Mouse (Mus musculus) forebrain, embryonic 15.5 days (tissue): Measurements from ENCODE around the gene Sptssb. TPM values are rescaled to one million over a fixed set of nuclear protein-coding genes. Genes with fewer than 3 reads are reported as not detected.
A peak's percentile ranks its signal among the peaks of the same experiment; 100 is the strongest.

Experiments used
- ATAC-seq: fragments of 200-750 bp; cut with Nextera tagmentation; replicated peaks from 2 replicates; pipeline ENCODE4 v1.8.0; 2017; ENCODE audit warnings: mild to moderate bottlenecking, moderate TSS enrichment, moderate library complexity
- H3K27ac ChIP-seq: fragments of 300-500 bp; sonication (generic); replicated peaks from 2 replicates; pipeline ENCODE4 v1.5.1; 2015; ENCODE audit warnings: mild to moderate bottlenecking, inconsistent platforms
- H3K27me3 ChIP-seq: fragments of 300-500 bp; sonication (generic); 2 replicates; pipeline ENCODE4 v1.6.1; 2015; ENCODE audit warnings: inconsistent platforms
- H3K36me3 ChIP-seq: fragments of 300-500 bp; sonication (generic); 2 replicates; pipeline ENCODE4 v1.6.1; 2015; ENCODE audit warnings: mild to moderate bottlenecking, inconsistent platforms
- H3K4me1 ChIP-seq: fragments of 300-500 bp; sonication (generic); 2 replicates; pipeline ENCODE4 v1.6.1; 2015; ENCODE audit warnings: inconsistent platforms
- H3K4me2 ChIP-seq: fragments of 300-500 bp; sonication (generic); replicated peaks from 2 replicates; pipeline ENCODE4 v1.6.1; 2015; ENCODE audit warnings: mild to moderate bottlenecking, inconsistent platforms
- H3K4me3 ChIP-seq: fragments of 300-500 bp; sonication (generic); 2 replicates; pipeline ENCODE4 v1.5.1; 2015; ENCODE audit warnings: mild to moderate bottlenecking, inconsistent platforms
- H3K9ac ChIP-seq: fragments of 300-500 bp; sonication (generic); replicated peaks from 2 replicates; pipeline ENCODE4 v1.6.1; 2015; ENCODE audit warnings: mild to moderate bottlenecking, inconsistent platforms
- H3K9me3 ChIP-seq: fragments of 300-500 bp; sonication (generic); 2 replicates; pipeline ENCODE4 v1.6.1; 2016; ENCODE audit warnings: inconsistent platforms
- WGBS: fragments of 180-500 bp; shearing (Covaris S2); methylation state at CpG from one replicate; pipeline ENCODE4 v1.1.7; 2015; ENCODE audit warnings: mixed read lengths; 5-methylcytosine and 5-hydroxymethylcytosine counted together
- polyA plus RNA-seq: library from polyadenylated mRNA; unstranded; fragments of >200 nt; fragmentation: Nextera tagmentation; extraction: Ambion mirVana; gene quantifications from 2 replicates; pipeline ENCODE4 v1.2.1, GENCODE M21; 2015

The Sptssb gene
- polyA plus RNA-seq, 1 experiment from 2014 or later: 0.29 TPM

GRCm38 (mm10) chr3:69883710-69884109 lies 24.0 kb upstream of the Sptssb start:
- H3K9ac ChIP-seq: no peak overlapping the region
- H3K9me3 ChIP-seq: no peaks in the 10 kb centered on the region
- ATAC-seq: no peak
- H3K4me2 ChIP-seq: no peak overlapping the region
- no peaks in the 10 kb centered on the region for H3K27me3 ChIP-seq
- H3K36me3 ChIP-seq: no peaks in the 10 kb centered on the region
- H3K27ac ChIP-seq: no peak overlapping the region
- H3K4me1 ChIP-seq: no peaks in the 10 kb centered on the region
- WGBS: 66% methylated on average over 1 of the region's 1 CpGs
- no peak overlapping the region for H3K4me3 ChIP-seq

DNA sequence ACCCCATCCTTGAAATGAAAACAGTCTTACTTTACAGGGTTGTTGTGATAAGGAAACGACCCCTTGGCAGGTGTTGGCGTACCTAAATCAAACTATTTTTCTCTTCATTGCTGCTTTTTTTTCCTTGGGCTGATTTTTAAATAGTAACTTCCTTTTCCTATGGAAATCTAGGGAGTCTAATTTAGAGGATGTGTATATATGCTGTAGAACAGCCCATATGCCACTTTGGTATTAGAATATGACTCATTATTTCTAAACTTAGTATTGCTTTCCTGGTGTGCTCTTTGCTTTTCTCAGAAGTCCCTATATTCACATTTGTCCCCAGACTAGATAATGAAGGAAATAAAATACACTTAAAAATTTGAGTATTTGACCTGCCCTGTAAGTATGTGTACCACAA lies 17.8 kb upstream of the Sptssb start:
- H3K9me3 ChIP-seq: no peaks in the 10 kb centered on the region
- no peak for ATAC-seq
- H3K4me2 ChIP-seq: no peak overlapping the region
- no peak overlapping the region for H3K27ac ChIP-seq
- H3K9ac ChIP-seq: no peak overlapping the region
- WGBS: 84% methylated on average over 2 of the region's 2 CpGs
- no peaks in the 10 kb centered on the region for H3K4me1 ChIP-seq
- H3K4me3 ChIP-seq: no peak overlapping the region
- no peaks in the 10 kb centered on the region for H3K27me3 ChIP-seq
- no peaks in the 10 kb centered on the region for H3K36me3 ChIP-seq

DNA sequence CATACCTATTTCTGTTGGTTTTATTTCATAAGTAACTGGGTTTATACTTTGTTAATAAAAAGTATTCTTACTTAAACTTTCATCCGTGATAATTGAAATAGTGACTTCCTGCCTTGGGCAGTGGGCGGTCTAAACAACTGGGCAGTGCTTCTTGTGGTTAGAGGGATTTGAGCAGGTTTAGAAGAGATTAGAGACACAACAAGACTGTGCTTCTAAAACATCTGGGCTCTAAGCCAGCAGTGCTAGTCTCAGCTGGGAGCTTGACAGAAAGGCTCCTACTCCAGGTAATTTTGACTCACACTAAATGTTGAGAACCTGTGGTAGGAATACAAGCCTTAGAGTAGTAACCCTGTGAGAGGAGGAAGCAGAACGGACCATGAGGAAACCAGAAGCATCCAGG lies 15.0 kb upstream of the Sptssb start:
- WGBS: 86% methylated on average over 3 of the region's 3 CpGs

DNA sequence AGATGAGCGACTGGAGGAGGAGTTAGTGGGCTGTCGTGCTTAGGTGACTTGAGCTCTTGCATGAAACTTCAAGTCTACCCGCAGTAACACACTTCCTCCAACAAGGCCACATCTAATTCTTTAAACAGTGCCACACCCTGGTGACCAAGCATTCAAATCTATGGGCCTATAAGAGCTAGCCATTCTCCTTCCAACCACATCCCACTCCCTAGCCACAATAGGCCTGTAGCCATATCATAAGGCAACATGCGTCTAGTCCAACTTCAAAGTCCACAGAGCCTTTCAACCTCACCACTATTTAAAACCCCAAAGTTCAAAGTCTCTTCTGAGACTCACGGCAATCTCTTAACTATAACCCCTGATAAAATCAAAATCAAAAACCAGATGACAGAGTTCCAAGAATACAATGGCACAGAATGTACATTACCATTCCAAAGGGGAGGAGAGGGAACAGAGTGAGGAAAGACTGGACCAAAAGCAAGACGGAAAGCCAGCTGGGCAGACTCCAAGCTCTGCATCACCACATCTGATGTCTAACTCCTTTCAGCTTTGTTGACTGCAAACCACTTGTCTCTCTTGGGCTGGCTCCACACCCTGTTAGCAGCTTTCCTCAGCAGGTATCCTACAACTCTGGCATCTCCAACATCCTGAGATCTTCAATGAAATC lies 13.1 kb upstream of the Sptssb start:
- no peak overlapping the region for H3K4me3 ChIP-seq
- no peaks in the 10 kb centered on the region for H3K9me3 ChIP-seq
- no peak overlapping the region for H3K27ac ChIP-seq
- ATAC-seq: no peak
- no peaks in the 10 kb centered on the region for H3K27me3 ChIP-seq
- no peak overlapping the region for H3K4me2 ChIP-seq
- H3K36me3 ChIP-seq: no peaks in the 10 kb centered on the region
- H3K9ac ChIP-seq: no peak overlapping the region
- WGBS: 81% methylated on average over 6 of the region's 6 CpGs
- no peaks in the 10 kb centered on the region for H3K4me1 ChIP-seq

More for the DNA sequence above, 15.0 kb upstream of the Sptssb start:
- no peaks in the 10 kb centered on the region for H3K9me3 ChIP-seq
- ATAC-seq: no peak
- no peak overlapping the region for H3K4me2 ChIP-seq
- H3K27ac ChIP-seq: no peak overlapping the region
- H3K27me3 ChIP-seq: no peaks in the 10 kb centered on the region
- H3K4me3 ChIP-seq: no peak overlapping the region
- H3K4me1 ChIP-seq: no peaks in the 10 kb centered on the region
- H3K9ac ChIP-seq: no peak overlapping the region
- H3K36me3 ChIP-seq: no peaks in the 10 kb centered on the region

DNA sequence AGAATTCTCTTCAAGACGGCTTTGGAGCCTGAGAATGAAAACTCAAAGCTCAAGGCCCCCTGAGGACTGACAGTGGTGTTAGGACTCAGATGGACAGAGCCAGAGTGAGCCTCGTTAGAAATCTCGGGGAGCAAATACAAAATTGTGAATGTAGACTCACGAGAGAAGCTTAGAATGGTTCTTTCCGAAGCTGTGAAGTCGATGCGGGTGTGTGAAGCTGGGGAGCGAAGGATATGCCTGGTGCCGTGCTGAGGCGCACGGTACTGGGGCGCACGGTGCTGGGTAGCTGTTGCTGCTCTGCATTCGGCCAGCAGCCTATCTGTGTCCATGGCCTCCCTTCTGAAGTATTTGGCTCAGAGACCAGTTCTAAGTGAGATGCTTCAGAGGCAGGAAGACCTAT lies 11.4 kb upstream of the Sptssb start:
- WGBS: 83% methylated on average over 14 of the region's 14 CpGs
- no peaks in the 10 kb centered on the region for H3K9me3 ChIP-seq
- H3K36me3 ChIP-seq: no peaks in the 10 kb centered on the region
- H3K27ac ChIP-seq: no peak overlapping the region
- no peak overlapping the region for H3K4me3 ChIP-seq
- no peaks in the 10 kb centered on the region for H3K4me1 ChIP-seq
- no peak overlapping the region for H3K9ac ChIP-seq
- H3K4me2 ChIP-seq: no peak overlapping the region
- no peaks in the 10 kb centered on the region for H3K27me3 ChIP-seq
- ATAC-seq: no peak

DNA sequence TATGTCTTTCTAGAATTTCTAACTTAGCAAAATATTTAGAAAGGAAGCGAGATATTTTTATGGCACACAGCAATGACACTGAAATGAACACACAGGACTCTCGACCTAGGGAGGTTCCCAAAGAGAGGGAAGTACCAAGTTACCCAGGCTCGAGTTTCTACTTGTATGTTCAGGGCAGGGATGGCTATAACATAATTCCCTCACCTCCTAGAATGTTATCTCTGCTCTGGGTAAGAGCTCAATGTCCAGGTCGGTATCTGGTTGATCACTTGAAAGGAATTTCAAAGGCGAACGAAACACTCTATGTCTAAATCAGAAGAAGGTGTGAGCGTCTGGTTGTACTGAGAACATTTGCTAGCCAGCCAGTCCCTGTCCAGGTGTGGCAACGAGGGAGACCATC lies 10.0 kb upstream of the Sptssb start:
- H3K4me3 ChIP-seq: no peak overlapping the region
- H3K27ac ChIP-seq: no peak overlapping the region
- no peaks in the 10 kb centered on the region for H3K9me3 ChIP-seq
- no peak for ATAC-seq
- H3K27me3 ChIP-seq: no peaks in the 10 kb centered on the region
- H3K36me3 ChIP-seq: no peaks in the 10 kb centered on the region
- no peak overlapping the region for H3K4me2 ChIP-seq
- H3K9ac ChIP-seq: no peak overlapping the region
- no peaks in the 10 kb centered on the region for H3K4me1 ChIP-seq
- 87% methylated on average over 8 of the region's 8 CpGs for WGBS

GRCm38 (mm10) chr3:69861789-69862395 lies 2.2 kb upstream of the Sptssb start:
- no peak overlapping the region for H3K27ac ChIP-seq
- peak overlapping the region; percentile 97 for H3K4me2 ChIP-seq
- peak overlapping the region; percentile 46; the same call in 1 of the 2 replicates for H3K4me3 ChIP-seq
- no peaks in the 10 kb centered on the region for H3K9me3 ChIP-seq
- H3K36me3 ChIP-seq: no peaks in the 10 kb centered on the region
- peaks cover 12% of the 10 kb centered on the region for H3K4me1 ChIP-seq
- H3K27me3 ChIP-seq: no peaks in the 10 kb centered on the region; the same call in 1 of the 2 replicates
- 57% methylated on average over 9 of the region's 9 CpGs for WGBS
- no peak overlapping the region for H3K9ac ChIP-seq
- no peak; the same call in 1 of the 2 replicates for ATAC-seq

DNA sequence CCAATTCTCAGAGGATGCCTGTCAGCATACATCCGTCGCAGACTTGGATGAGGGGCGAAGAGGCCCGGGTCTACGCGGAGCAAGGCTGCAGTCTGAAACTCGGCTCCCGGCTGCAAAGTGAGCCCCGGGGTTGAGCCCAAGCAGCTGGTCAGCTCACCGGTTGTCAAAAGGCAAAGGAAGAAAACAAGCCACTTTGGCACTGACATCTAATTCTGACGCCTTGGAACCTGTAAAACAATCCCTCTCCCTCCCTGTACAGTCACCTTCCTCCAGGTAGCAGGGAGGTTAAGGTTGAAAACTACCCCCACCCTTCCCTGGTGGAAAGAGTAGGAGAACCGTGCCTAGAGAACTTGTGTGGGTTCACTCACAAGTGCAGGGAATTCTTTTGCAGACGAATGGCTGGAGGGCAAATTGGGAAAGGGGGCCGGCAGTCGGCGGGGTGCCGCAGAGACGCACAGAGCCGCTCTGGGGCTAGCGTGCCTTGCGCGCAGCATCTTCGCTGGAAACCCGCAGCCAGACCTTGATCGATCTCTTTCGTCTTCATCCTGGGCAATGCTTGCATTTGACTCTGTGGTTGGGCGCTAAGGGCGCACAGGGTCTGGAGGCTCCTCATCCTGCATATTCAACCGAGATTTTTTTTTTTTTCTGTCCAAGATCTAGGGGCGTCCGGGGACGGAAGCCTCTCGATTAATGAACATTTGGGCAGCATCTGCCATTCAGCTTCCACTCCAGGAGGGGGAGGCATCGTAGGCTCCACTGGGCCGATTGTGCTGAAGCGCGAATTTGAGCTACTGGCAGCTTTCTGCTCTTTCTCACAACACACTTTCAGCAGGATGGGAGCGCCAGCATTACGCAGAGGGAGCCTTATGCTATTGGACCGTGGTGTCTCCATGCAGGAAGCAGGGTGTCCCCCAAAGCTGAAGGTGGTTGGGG lies 1.1 kb upstream of the Sptssb start:
- Histone ChIP-seq H3K36me3 (no peaks in the 10 kb centered on the region), H3K4me2 (peak overlapping the region; percentile 97), H3K27ac (no peak overlapping the region), H3K27me3 (no peaks in the 10 kb centered on the region; the same call in 1 of the 2 replicates), H3K9me3 (no peaks in the 10 kb centered on the region), H3K4me3 (peak overlapping the region; percentile 46), H3K9ac (peak overlapping the region; percentile 38), H3K4me1 (peaks cover 12% of the 10 kb centered on the region)
- ATAC-seq: peak; percentile 92
- WGBS: under 1% methylated on average over 40 of the region's 40 CpGs

- Histone ChIP-seq H3K27ac (no peak overlapping the region), H3K4me2 (no peak overlapping the region), H3K4me1 (no peaks in the 10 kb centered on the region), H3K36me3 (no peaks in the 10 kb centered on the region), H3K9me3 (no peaks in the 10 kb centered on the region), H3K27me3 (no peaks in the 10 kb centered on the region), H3K4me3 (no peak overlapping the region), H3K9ac (no peak overlapping the region)
- 89% methylated on average over 6 of the region's 6 CpGs for WGBS
- ATAC-seq: no peak
Measured at GRCm38 (mm10) chr3:69839485-69839884, 20.3 kb downstream of the Sptssb start.

DNA sequence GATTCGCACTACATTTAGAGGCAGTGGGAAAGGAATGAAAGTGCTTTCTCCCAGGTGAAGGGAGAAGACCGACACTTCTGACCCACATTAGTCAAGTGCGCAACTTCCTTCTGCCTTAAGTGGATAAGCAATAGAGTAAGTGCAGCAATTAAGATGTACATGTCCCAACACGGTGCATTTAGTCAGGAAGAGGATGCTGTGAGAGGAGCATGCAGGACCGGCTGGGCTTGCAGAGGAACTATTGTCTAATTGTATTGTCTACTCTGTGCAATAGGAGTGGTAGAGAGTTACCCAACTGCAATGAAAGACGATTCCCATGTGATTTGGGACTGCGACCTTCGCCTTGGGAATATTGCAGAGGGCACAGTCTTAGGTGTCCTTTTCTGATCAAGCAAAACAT lies 30.2 kb downstream of the Sptssb start:
- no peaks in the 10 kb centered on the region for H3K4me1 ChIP-seq
- no peak overlapping the region for H3K4me3 ChIP-seq
- no peak for ATAC-seq

GRCm38 (mm10) chr3:69824536-69824935 lies 35.2 kb downstream of the Sptssb start:
- Histone ChIP-seq H3K27me3 (no peaks in the 10 kb centered on the region), H3K36me3 (no peaks in the 10 kb centered on the region), H3K9ac (no peak overlapping the region), H3K9me3 (no peaks in the 10 kb centered on the region), H3K4me1 (0 out of 2 replicates have a peak, but pooled peaks cover 2% of the 10 kb centered on the region), H3K4me2 (no peak overlapping the region), H3K4me3 (no peak overlapping the region), H3K27ac (no peak overlapping the region)
- no peak for ATAC-seq
- 100% methylated on average over 1 of the region's 1 CpGs for WGBS

More for the DNA sequence above, 30.2 kb downstream of the Sptssb start:
- no peak overlapping the region for H3K27ac ChIP-seq
- H3K9me3 ChIP-seq: no peaks in the 10 kb centered on the region
- no peaks in the 10 kb centered on the region for H3K27me3 ChIP-seq
- whole genome bisulfite sequencing: 87% methylated on average over 8 of the region's 8 CpGs
- H3K36me3 ChIP-seq: no peaks in the 10 kb centered on the region
- no peak overlapping the region for H3K9ac ChIP-seq
- H3K4me2 ChIP-seq: no peak overlapping the region

GRCm38 (mm10) chr3:69820614-69821013 lies 39.1 kb downstream of the Sptssb start:
- Histone ChIP-seq H3K4me2 (no peak overlapping the region), H3K9ac (no peak overlapping the region), H3K36me3 (no peaks in the 10 kb centered on the region), H3K27ac (no peak overlapping the region), H3K27me3 (no peaks in the 10 kb centered on the region), H3K4me3 (no peak overlapping the region), H3K4me1 (0 out of 2 replicates have a peak, but pooled peaks cover 2% of the 10 kb centered on the region), H3K9me3 (no peaks in the 10 kb centered on the region)
- WGBS: 92% methylated on average over 7 of the region's 7 CpGs
- ATAC-seq: no peak
